Mouse (Mus musculus) urinary bladder, postnatal 36 days (tissue): ENCODE results near the gene Cklf.
"Not testable (repeated sequence)": the region's sequence is repeated elsewhere in the genome, so short reads cannot be mapped to it uniquely, and the experiment has no call there.

ENCODE experiments used
- DNase-seq, 2 experiments: peaks; one replicate each; pipeline ENCODE4 v3.0.0; 2022; ENCODE audit warnings: low spot score in 2 of 2, mixed read lengths in 1 of 2

The Cklf gene

GRCm38 (mm10) chr8:104250439-104251367, at the start of gene Cklf:
Cklf (plus strand) TSS chr8:104250861.
- DNase-seq, result peak; percentile 78 to 86

GRCm38 (mm10) chr8:104201622-104202021, 49.0 kb upstream of the Cklf start:
- no peak for DNase-seq

- DNase-seq, result no peak
Observed at GRCm38 (mm10) chr8:104202320-104202719, 48.3 kb upstream of the Cklf start.

GRCm38 (mm10) chr8:104205292-104205691, 45.4 kb upstream of the Cklf start:
- DNase-seq, result no peak

- DNase-seq, result no peak
Observed at GRCm38 (mm10) chr8:104217601-104218000, 33.1 kb upstream of the Cklf start.

- DNase-seq, result peak in 1 of 2 experiments; percentile 18
Observed at GRCm38 (mm10) chr8:104219079-104219478, 31.6 kb upstream of the Cklf start.

- peak; percentile 61 to 62 for DNase-seq
Observed at GRCm38 (mm10) chr8:104219806-104220205, 30.9 kb upstream of the Cklf start.

- no peak for DNase-seq
Observed at GRCm38 (mm10) chr8:104227048-104227447, 23.6 kb upstream of the Cklf start.

GRCm38 (mm10) chr8:104230377-104230776, 20.3 kb upstream of the Cklf start:
- no peak for DNase-seq

- no peak for DNase-seq
Observed at GRCm38 (mm10) chr8:104232039-104232438, 18.6 kb upstream of the Cklf start.

GRCm38 (mm10) chr8:104232919-104233318, 17.7 kb upstream of the Cklf start:
- no peak for DNase-seq

GRCm38 (mm10) chr8:104234573-104234972, 16.1 kb upstream of the Cklf start:
- no peak for DNase-seq

GRCm38 (mm10) chr8:104239418-104239861, 11.2 kb upstream of the Cklf start:
- no peak for DNase-seq

GRCm38 (mm10) chr8:104242038-104242644, 8.5 kb upstream of the Cklf start:
- DNase-seq, result no peak

- DNase-seq, result no peak
Observed at GRCm38 (mm10) chr8:104246621-104247020, 4.0 kb upstream of the Cklf start.

GRCm38 (mm10) chr8:104247054-104247907, 3.4 kb upstream of the Cklf start:
- DNase-seq, result peak in 1 of 2 experiments; percentile 16

- no peak for DNase-seq
Observed at GRCm38 (mm10) chr8:104247908-104248275, 2.8 kb upstream of the Cklf start.

- DNase-seq, result peak; percentile 53 to 72
Observed at GRCm38 (mm10) chr8:104248276-104248675, 2.4 kb upstream of the Cklf start, which contains the start of gene Tk2. Tk2 (minus strand) TSS chr8:104248558.

- no peak for DNase-seq
Observed at GRCm38 (mm10) chr8:104249442-104249996, 1.1 kb upstream of the Cklf start.

- no peak for DNase-seq
Observed at GRCm38 (mm10) chr8:104251461-104251860, 800 bp downstream of the Cklf start.

- no peak for DNase-seq
Observed at GRCm38 (mm10) chr8:104253016-104253415, 2.4 kb downstream of the Cklf start.

GRCm38 (mm10) chr8:104261802-104262201, 11.1 kb downstream of the Cklf start:
- not testable (repeated sequence) for DNase-seq
